Comparison of ENCODE assay signal across 25 mouse cellular contexts in the genomic region with DNA sequence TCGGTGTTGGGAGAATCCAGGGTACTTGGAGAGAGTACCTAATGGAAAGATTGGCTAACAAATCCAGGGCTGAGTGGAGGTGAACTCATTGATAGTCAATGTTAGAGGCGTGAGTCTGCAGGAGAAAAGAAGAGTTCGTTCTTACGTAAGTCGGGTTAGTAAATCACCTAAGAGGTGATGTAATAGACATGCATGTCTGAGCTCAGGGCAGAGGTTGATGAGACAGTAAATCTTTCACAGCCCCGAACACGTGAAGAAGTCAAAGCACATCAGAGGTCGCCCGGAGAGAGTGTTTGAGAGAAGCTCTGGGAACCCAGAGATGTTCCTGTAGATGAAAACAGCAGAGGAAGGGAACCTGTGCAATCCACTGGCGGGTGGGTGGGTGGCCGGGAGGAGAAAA.
A peak's percentile ranks its signal among the peaks of the same experiment; 100 is the strongest.
DNase-seq lines count a peak whose midpoint lies in the region; ATAC-seq and TF ChIP-seq lines count a peak whose summit lies in the region.
"Had no signal": no experiment of that assay in that cellular context is flagged by ENCODE, and none has a peak within 500 bp of the region (broad histone marks: within the 10 kb centered on the region; RNA-seq: fewer than 3 reads in every experiment).

No protein-coding gene starts in this region.

- no peaks in the 10 kb centered on the region for H3K36me3 ChIP-seq in lung, postnatal 0 days (ENCODE audit: insufficient read depth, low read length)
- no peaks in the 10 kb centered on the region for H3K36me3 ChIP-seq in liver, postnatal 0 days (replicated peaks; ENCODE audit: insufficient read depth, low read length)
- H3K36me3 ChIP-seq: embryonic facial prominence, embryonic 10.5 days; embryonic facial prominence, embryonic 15.5 days; heart, embryonic 12.5 days; neural tube, embryonic 13.5 days had no signal

- DNase-seq in kidney, adult 9 months, result peak; percentile 70
- DNase-seq in kidney, postnatal 14 days, result no peak
- DNase-seq in lung, postnatal 0 days (ENCODE audit: low spot score), result peak; percentile 13
- DNase-seq in lung, adult 2 months, result no peak
- DNase-seq in liver, postnatal 0 days, result no peak
- no peak for DNase-seq in right cerebral cortex, postnatal 10 days (ENCODE audit: low spot score in 2 of 2)
- DNase-seq: adrenal gland, postnatal 36 days; B cell, adult 2 months; cerebellum, adult 2 months; cerebellum, postnatal 14 days; gastrocnemius, postnatal 14 days; heart, adult 2 months; layer of hippocampus, postnatal 36 days; left cerebral cortex, postnatal 4 days; lung, embryonic 14.5 days; thymus, postnatal 4 days had no signal

- H3K4me3 ChIP-seq in lung, postnatal 0 days (ENCODE audit: low read depth, low read length), result no peak overlapping the region
- no peak overlapping the region for H3K4me3 ChIP-seq in lung, adult 2 months (replicated peaks; ENCODE audit: extremely low read depth, low read depth, low read length)
- no peak overlapping the region for H3K4me3 ChIP-seq in liver, postnatal 0 days (ENCODE audit: low read depth, low read length)
- H3K4me3 ChIP-seq: embryonic facial prominence, embryonic 10.5 days; embryonic facial prominence, embryonic 15.5 days; forebrain, embryonic 13.5 days; heart, adult 2 months; heart, embryonic 12.5 days; myocyte; neural tube, embryonic 13.5 days had no signal

- no peak for TF ChIP-seq POLR2A in lung, adult 2 months (IDR thresholded peaks at IDR 0.05; ENCODE audit: borderline replicate concordance, extremely low read depth, low read depth, low read length)

- no peak for TF ChIP-seq EP300 in lung, postnatal 0 days (IDR thresholded peaks at IDR 0.05)
- no peak for TF ChIP-seq EP300 in liver, postnatal 0 days (IDR thresholded peaks at IDR 0.05; ENCODE audit: low read depth)

- 87% methylated on average over 11 of the region's 11 CpGs for WGBS in lung, postnatal 0 days
- whole genome bisulfite sequencing in lung, adult 2 months, result 86% methylated on average over 11 of the region's 11 CpGs
- 60% methylated on average over 11 of the region's 11 CpGs for WGBS in liver, postnatal 0 days (ENCODE audit: insufficient replicate concordance)

- no peak overlapping the region for H3K9ac ChIP-seq in lung, postnatal 0 days (replicated peaks; ENCODE audit: low read depth)
- no peak overlapping the region for H3K9ac ChIP-seq in liver, postnatal 0 days (replicated peaks)
- H3K9ac ChIP-seq: embryonic facial prominence, embryonic 15.5 days; forebrain, embryonic 13.5 days; heart, embryonic 12.5 days; hindbrain, embryonic 14.5 days; lung, embryonic 14.5 days; neural tube, embryonic 13.5 days had no signal

- no peak for ATAC-seq in lung, postnatal 0 days
- peak; percentile 88 for ATAC-seq in liver, postnatal 0 days
- ATAC-seq: forebrain, embryonic 13.5 days; intestine, postnatal 0 days had no signal

- no peaks in the 10 kb centered on the region for H3K4me1 ChIP-seq in lung, postnatal 0 days (ENCODE audit: insufficient read depth, low read depth, low read length)
- H3K4me1 ChIP-seq in lung, adult 2 months (ENCODE audit: control insufficient read depth, insufficient read depth, low read length), result peaks cover 9% of the 10 kb centered on the region
- peaks cover 14% of the 10 kb centered on the region for H3K4me1 ChIP-seq in liver, postnatal 0 days (ENCODE audit: insufficient read depth)

- H3K27me3 ChIP-seq in lung, postnatal 0 days (replicated peaks; ENCODE audit: insufficient read depth, low read length), result no peaks in the 10 kb centered on the region
- H3K27me3 ChIP-seq in liver, postnatal 0 days (ENCODE audit: insufficient read depth, low read length), result no peaks in the 10 kb centered on the region
- H3K27me3 ChIP-seq: embryonic facial prominence, embryonic 15.5 days; forebrain, embryonic 13.5 days; heart, embryonic 12.5 days; neural tube, embryonic 13.5 days had no signal

- H3K27ac ChIP-seq in lung, postnatal 0 days (ENCODE audit: low read length), result no peak overlapping the region
- peak overlapping the region; percentile 50 for H3K27ac ChIP-seq in liver, postnatal 0 days (ENCODE audit: low read depth)
- H3K27ac ChIP-seq: embryonic facial prominence, embryonic 10.5 days; embryonic facial prominence, embryonic 15.5 days; forebrain, embryonic 13.5 days; heart, adult 2 months; hindbrain, embryonic 14.5 days; neural tube, embryonic 13.5 days had no signal

- H3K4me2 ChIP-seq in lung, postnatal 0 days (replicated peaks; ENCODE audit: low read depth, low read length), result no peak overlapping the region
- H3K4me2 ChIP-seq in liver, postnatal 0 days (ENCODE audit: low read depth, low read length), result no peak overlapping the region
- H3K4me2 ChIP-seq: embryonic facial prominence, embryonic 15.5 days; forebrain, embryonic 13.5 days; heart, embryonic 12.5 days; hindbrain, embryonic 14.5 days; lung, embryonic 14.5 days; midbrain, embryonic 11.5 days; neural tube, embryonic 13.5 days had no signal

- TF ChIP-seq CTCF in lung, postnatal 0 days (IDR thresholded peaks at IDR 0.05), result no peak
- no peak for TF ChIP-seq CTCF in lung, adult 2 months (IDR thresholded peaks at IDR 0.05; ENCODE audit: insufficient read depth, low read length)
- TF ChIP-seq CTCF in liver, postnatal 0 days (IDR thresholded peaks at IDR 0.05; ENCODE audit: low read depth), result no peak

- no peaks in the 10 kb centered on the region for H3K9me3 ChIP-seq in lung, postnatal 0 days (ENCODE audit: low read length)
- H3K9me3 ChIP-seq in liver, postnatal 0 days (ENCODE audit: low read length), result no peaks in the 10 kb centered on the region
- H3K9me3 ChIP-seq: embryonic facial prominence, embryonic 10.5 days; embryonic facial prominence, embryonic 15.5 days; forebrain, embryonic 13.5 days; heart, embryonic 12.5 days; neural tube, embryonic 13.5 days had no signal

Comparison
In these comparisons a context has a peak if more than half of its experiments do, and no peak if none do; other contexts are left out.
1. DNase-seq: peak in kidney, adult 9 months (single experiment) and lung, postnatal 0 days (single experiment); none in kidney, postnatal 14 days (single experiment), lung, adult 2 months (single experiment), liver, postnatal 0 days (single experiment) and right cerebral cortex, postnatal 10 days (0 of 2).